Mouse (Mus musculus): Measurements from ENCODE around the gene Cysltr2. TPM values are rescaled to one million over a fixed set of nuclear protein-coding genes. Genes with fewer than 3 reads are reported as not detected.

Cysltr2 gene
- polyA plus RNA-seq, 1 experiment from 2014 or later = 0.18 TPM

- Histone ChIP-seq H3K27ac (ENCODE audit: low read depth, low read length) (no peak overlapping the region), H3K36me3 (ENCODE audit: control insufficient read depth, insufficient read depth, low read length) (no peaks in the 10 kb centered on the region), H3K9ac (ENCODE audit: low read depth, low read length) (no peak overlapping the region), H3K4me1 (replicated peaks; ENCODE audit: control insufficient read depth, insufficient read depth, low read length) (no peaks in the 10 kb centered on the region), H3K9me3 (ENCODE audit: control insufficient read depth, low read length) (no peaks in the 10 kb centered on the region), H3K27me3 (replicated peaks; ENCODE audit: control insufficient read depth, insufficient read depth, low read length) (no peaks in the 10 kb centered on the region), H3K4me2 (no peak overlapping the region), H3K4me3 (ENCODE audit: low read depth, low read length) (no peak overlapping the region)
- no peak for DNase-seq (ENCODE audit: low spot score)
- ATAC-seq (replicated peaks; ENCODE audit: low FRiP score) = no peak
- 59% methylated on average over 9 of the region's 9 CpGs for WGBS
Observed at GRCm38 (mm10) chr14:73013723-73014544, 35.0 kb downstream of the Cysltr2 start.

- Histone ChIP-seq H3K36me3 (ENCODE audit: control insufficient read depth, insufficient read depth, low read length) (no peaks in the 10 kb centered on the region), H3K4me2 (no peak overlapping the region), H3K27me3 (replicated peaks; ENCODE audit: control insufficient read depth, insufficient read depth, low read length) (no peaks in the 10 kb centered on the region), H3K9me3 (ENCODE audit: control insufficient read depth, low read length) (no peaks in the 10 kb centered on the region), H3K4me1 (replicated peaks; ENCODE audit: control insufficient read depth, insufficient read depth, low read length) (no peaks in the 10 kb centered on the region), H3K9ac (ENCODE audit: low read depth, low read length) (no peak overlapping the region), H3K4me3 (ENCODE audit: low read depth, low read length) (no peak overlapping the region), H3K27ac (ENCODE audit: low read depth, low read length) (no peak overlapping the region)
- 87% methylated on average over 4 of the region's 4 CpGs for WGBS
- no peak for DNase-seq (ENCODE audit: low spot score)
- no peak for ATAC-seq (replicated peaks; ENCODE audit: low FRiP score)
Observed at GRCm38 (mm10) chr14:73001814-73002213, 47.1 kb downstream of the Cysltr2 start.

- Histone ChIP-seq H3K27me3 (replicated peaks; ENCODE audit: control insufficient read depth, insufficient read depth, low read length) (no peaks in the 10 kb centered on the region), H3K9me3 (ENCODE audit: control insufficient read depth, low read length) (no peaks in the 10 kb centered on the region), H3K4me3 (ENCODE audit: low read depth, low read length) (no peak overlapping the region), H3K4me2 (no peak overlapping the region), H3K27ac (ENCODE audit: low read depth, low read length) (no peak overlapping the region), H3K9ac (ENCODE audit: low read depth, low read length) (no peak overlapping the region), H3K36me3 (ENCODE audit: control insufficient read depth, insufficient read depth, low read length) (no peaks in the 10 kb centered on the region), H3K4me1 (replicated peaks; ENCODE audit: control insufficient read depth, insufficient read depth, low read length) (no peaks in the 10 kb centered on the region)
- 44% methylated on average over 10 of the region's 10 CpGs for WGBS
- ATAC-seq (replicated peaks; ENCODE audit: low FRiP score) = no peak
- peak; percentile 61 for DNase-seq (ENCODE audit: low spot score)
Observed at GRCm38 (mm10) chr14:73000325-73000724, 48.6 kb downstream of the Cysltr2 start.

- no peak for DNase-seq (ENCODE audit: low spot score)
- WGBS = 84% methylated on average over 6 of the region's 6 CpGs
- no peak for ATAC-seq (replicated peaks; ENCODE audit: low FRiP score)
Observed at GRCm38 (mm10) chr14:72998111-72998510, 50.8 kb downstream of the Cysltr2 start.

GRCm38 (mm10) chr14:72986044-72986443 is 62.9 kb downstream of the Cysltr2 start:
- Histone ChIP-seq H3K4me1 (replicated peaks; ENCODE audit: control insufficient read depth, insufficient read depth, low read length) (no peaks in the 10 kb centered on the region), H3K27me3 (replicated peaks; ENCODE audit: control insufficient read depth, insufficient read depth, low read length) (no peaks in the 10 kb centered on the region), H3K4me2 (no peak overlapping the region), H3K36me3 (ENCODE audit: control insufficient read depth, insufficient read depth, low read length) (no peaks in the 10 kb centered on the region), H3K9me3 (ENCODE audit: control insufficient read depth, low read length) (no peaks in the 10 kb centered on the region), H3K4me3 (ENCODE audit: low read depth, low read length) (no peak overlapping the region), H3K9ac (ENCODE audit: low read depth, low read length) (no peak overlapping the region), H3K27ac (ENCODE audit: low read depth, low read length) (no peak overlapping the region)
- ATAC-seq (replicated peaks; ENCODE audit: low FRiP score) (no peak), DNase-seq (ENCODE audit: low spot score) (no peak)
- 66% methylated on average over 2 of the region's 2 CpGs for WGBS

More at GRCm38 (mm10) chr14:72998111-72998510, 50.8 kb downstream of the Cysltr2 start:
- no peaks in the 10 kb centered on the region for H3K27me3 ChIP-seq (replicated peaks; ENCODE audit: control insufficient read depth, insufficient read depth, low read length)
- H3K4me3 ChIP-seq (ENCODE audit: low read depth, low read length) = no peak overlapping the region
- no peak overlapping the region for H3K27ac ChIP-seq (ENCODE audit: low read depth, low read length)
- H3K9ac ChIP-seq (ENCODE audit: low read depth, low read length) = no peak overlapping the region
- no peak overlapping the region for H3K4me2 ChIP-seq
- no peaks in the 10 kb centered on the region for H3K4me1 ChIP-seq (replicated peaks; ENCODE audit: control insufficient read depth, insufficient read depth, low read length)
- H3K9me3 ChIP-seq (ENCODE audit: control insufficient read depth, low read length) = no peaks in the 10 kb centered on the region
- H3K36me3 ChIP-seq (ENCODE audit: control insufficient read depth, insufficient read depth, low read length) = no peaks in the 10 kb centered on the region

GRCm38 (mm10) chr14:72985113-72985512 is 63.8 kb downstream of the Cysltr2 start:
- Histone ChIP-seq H3K27me3 (replicated peaks; ENCODE audit: control insufficient read depth, insufficient read depth, low read length) (no peaks in the 10 kb centered on the region), H3K9ac (ENCODE audit: low read depth, low read length) (no peak overlapping the region), H3K9me3 (ENCODE audit: control insufficient read depth, low read length) (no peaks in the 10 kb centered on the region), H3K36me3 (ENCODE audit: control insufficient read depth, insufficient read depth, low read length) (no peaks in the 10 kb centered on the region), H3K4me3 (ENCODE audit: low read depth, low read length) (no peak overlapping the region), H3K27ac (ENCODE audit: low read depth, low read length) (no peak overlapping the region), H3K4me1 (replicated peaks; ENCODE audit: control insufficient read depth, insufficient read depth, low read length) (no peaks in the 10 kb centered on the region), H3K4me2 (no peak overlapping the region)
- WGBS = 85% methylated on average over 5 of the region's 5 CpGs
- DNase-seq (ENCODE audit: low spot score) (no peak), ATAC-seq (replicated peaks; ENCODE audit: low FRiP score) (no peak)

GRCm38 (mm10) chr14:72983456-72983855 is 65.5 kb downstream of the Cysltr2 start:
- Histone ChIP-seq H3K9me3 (ENCODE audit: control insufficient read depth, low read length) (no peaks in the 10 kb centered on the region), H3K9ac (ENCODE audit: low read depth, low read length) (no peak overlapping the region), H3K27ac (ENCODE audit: low read depth, low read length) (no peak overlapping the region), H3K27me3 (replicated peaks; ENCODE audit: control insufficient read depth, insufficient read depth, low read length) (no peaks in the 10 kb centered on the region), H3K4me3 (ENCODE audit: low read depth, low read length) (no peak overlapping the region), H3K4me1 (replicated peaks; ENCODE audit: control insufficient read depth, insufficient read depth, low read length) (no peaks in the 10 kb centered on the region), H3K4me2 (peak overlapping the region; percentile 40; the same call in 1 of the 2 replicates), H3K36me3 (ENCODE audit: control insufficient read depth, insufficient read depth, low read length) (no peaks in the 10 kb centered on the region)
- ATAC-seq (replicated peaks; ENCODE audit: low FRiP score) (peak; percentile 45), DNase-seq (ENCODE audit: low spot score) (peak; percentile 48)
- WGBS = 13% methylated on average over 11 of the region's 11 CpGs

GRCm38 (mm10) chr14:72982981-72983436 is 65.9 kb downstream of the Cysltr2 start:
- no peak overlapping the region for H3K27ac ChIP-seq (ENCODE audit: low read depth, low read length)
- 60% methylated on average over 12 of the region's 12 CpGs for WGBS

GRCm38 (mm10) chr14:72980761-72981160 is 68.2 kb downstream of the Cysltr2 start:
- ATAC-seq (replicated peaks; ENCODE audit: low FRiP score) (no peak), DNase-seq (ENCODE audit: low spot score) (no peak)
- Histone ChIP-seq H3K36me3 (ENCODE audit: control insufficient read depth, insufficient read depth, low read length) (no peaks in the 10 kb centered on the region), H3K4me2 (no peak overlapping the region), H3K9me3 (ENCODE audit: control insufficient read depth, low read length) (no peaks in the 10 kb centered on the region), H3K27ac (ENCODE audit: low read depth, low read length) (no peak overlapping the region), H3K9ac (ENCODE audit: low read depth, low read length) (no peak overlapping the region), H3K4me1 (replicated peaks; ENCODE audit: control insufficient read depth, insufficient read depth, low read length) (no peaks in the 10 kb centered on the region), H3K27me3 (replicated peaks; ENCODE audit: control insufficient read depth, insufficient read depth, low read length) (no peaks in the 10 kb centered on the region), H3K4me3 (ENCODE audit: low read depth, low read length) (no peak overlapping the region)
- 60% methylated on average over 3 of the region's 3 CpGs for WGBS

More at GRCm38 (mm10) chr14:72982981-72983436, 65.9 kb downstream of the Cysltr2 start:
- Histone ChIP-seq H3K9me3 (ENCODE audit: control insufficient read depth, low read length) (no peaks in the 10 kb centered on the region), H3K4me2 (peak overlapping the region; percentile 40; the same call in 1 of the 2 replicates), H3K36me3 (ENCODE audit: control insufficient read depth, insufficient read depth, low read length) (no peaks in the 10 kb centered on the region), H3K4me1 (replicated peaks; ENCODE audit: control insufficient read depth, insufficient read depth, low read length) (no peaks in the 10 kb centered on the region), H3K27me3 (replicated peaks; ENCODE audit: control insufficient read depth, insufficient read depth, low read length) (no peaks in the 10 kb centered on the region), H3K9ac (ENCODE audit: low read depth, low read length) (no peak overlapping the region), H3K4me3 (ENCODE audit: low read depth, low read length) (no peak overlapping the region)
- DNase-seq (ENCODE audit: low spot score) (no peak), ATAC-seq (replicated peaks; ENCODE audit: low FRiP score) (no peak)
